Mouse (Mus musculus) megakaryocyte-erythroid progenitor cell, adult 5 weeks (primary cell): Measurements from ENCODE around the gene Zfp646. TPM values are rescaled to one million over a fixed set of nuclear protein-coding genes. Genes with fewer than 3 reads are reported as not detected.

Experiments
- polyA plus RNA-seq: library from polyadenylated mRNA; stranded (reverse); fragments of >175 nt; gene quantifications from 2 replicates; pipeline ENCODE4 v1.2.3, GENCODE M21; 2012

The Zfp646 gene
- polyA plus RNA-seq = 26.8 and 27.4 TPM in 2 replicates

DNA sequence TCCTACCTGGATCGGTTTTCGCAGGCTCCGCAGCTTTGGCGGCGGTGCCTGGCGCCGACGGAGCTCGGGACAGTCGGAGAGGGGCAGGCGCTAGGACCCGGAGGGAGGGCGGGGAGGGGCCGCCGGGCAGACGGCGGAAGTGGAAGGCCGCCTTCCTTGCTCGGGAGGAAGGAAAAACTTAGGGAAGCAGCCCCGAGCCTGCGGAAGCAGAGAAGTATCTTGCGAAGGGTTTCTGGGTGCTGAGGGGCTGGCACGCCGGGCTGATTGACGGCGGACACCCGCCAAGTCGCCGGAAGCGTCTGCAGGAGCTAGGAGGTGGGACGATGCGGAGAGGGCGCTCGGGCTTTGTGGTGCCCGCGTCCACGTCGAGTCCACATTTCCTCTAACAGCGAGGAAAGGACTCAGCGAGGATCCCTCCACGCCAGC lies at the start of gene Zfp646:
Gene Zfp646 (plus strand): TSS at position 181 of the 426 bp plus-strand sequence.

DNA sequence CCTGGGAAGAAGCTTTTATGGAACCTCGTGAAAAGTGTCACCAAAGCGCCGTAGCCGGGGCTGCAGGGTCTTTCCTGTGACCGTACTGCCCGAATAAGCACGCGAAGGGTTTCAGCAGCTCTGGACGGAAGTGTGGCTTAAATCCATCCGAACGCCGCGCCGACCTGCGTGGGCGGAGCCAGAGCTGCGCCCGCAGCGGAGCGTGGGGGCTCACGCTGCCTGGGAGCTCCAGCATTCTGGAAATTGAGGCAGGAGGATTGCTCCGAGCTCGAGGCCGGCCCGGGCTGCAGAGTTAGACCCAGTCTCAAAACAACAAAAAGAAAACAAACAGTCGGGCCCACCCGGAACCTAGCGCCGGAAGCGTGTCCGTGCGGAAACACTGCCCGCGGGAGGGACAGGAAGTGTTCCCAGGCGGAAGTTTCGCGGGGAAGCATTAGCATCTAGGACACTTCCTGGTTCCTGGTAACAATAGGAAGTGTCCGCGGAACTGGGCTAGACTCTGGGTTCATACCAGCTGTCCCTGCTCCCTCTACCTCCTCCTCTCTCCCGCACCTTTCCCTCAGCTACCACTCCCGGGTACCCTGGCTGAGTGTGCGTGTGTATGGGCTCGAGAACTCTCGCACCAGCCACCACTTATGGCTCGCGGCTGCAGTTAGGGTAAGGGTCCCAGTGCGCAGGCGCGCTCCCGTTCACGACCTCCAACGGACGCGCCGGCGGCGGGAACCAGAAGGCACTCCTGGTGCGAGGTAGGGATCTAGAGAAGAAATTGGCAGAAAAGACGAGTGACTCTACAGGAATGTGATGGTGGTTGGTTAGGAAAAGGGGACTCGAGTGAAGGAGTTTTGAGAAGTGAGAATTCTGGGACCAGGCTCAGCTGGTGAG lies 687 bp downstream of the Zfp646 start, which contains the start of gene Zfp668:
Gene Zfp668 (minus strand): TSS at position 362 of the 882 bp plus-strand sequence.

DNA sequence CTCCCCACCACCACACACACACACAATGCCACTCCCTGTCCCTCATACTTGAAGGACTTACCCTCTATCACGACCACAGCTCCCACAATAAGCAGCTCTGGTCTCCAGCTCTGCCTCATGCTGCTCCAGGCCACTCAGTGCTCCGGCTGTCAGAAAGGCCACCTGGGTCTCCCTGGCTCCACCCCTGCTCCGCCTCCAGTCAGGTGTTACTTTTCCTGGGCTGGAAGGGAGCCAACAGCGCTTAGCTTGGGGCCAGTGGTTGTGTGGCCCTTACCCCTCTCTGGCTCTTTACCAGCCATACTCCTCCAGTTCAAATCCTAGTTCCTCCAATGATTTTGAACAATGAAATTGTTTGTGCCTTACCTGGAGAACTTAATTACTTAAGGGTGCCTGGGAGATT lies 14.8 kb downstream of the Zfp646 start, which contains the start of gene Prss53:
Gene Prss53 (minus strand): TSS at position 173 of the 400 bp plus-strand sequence.

DNA sequence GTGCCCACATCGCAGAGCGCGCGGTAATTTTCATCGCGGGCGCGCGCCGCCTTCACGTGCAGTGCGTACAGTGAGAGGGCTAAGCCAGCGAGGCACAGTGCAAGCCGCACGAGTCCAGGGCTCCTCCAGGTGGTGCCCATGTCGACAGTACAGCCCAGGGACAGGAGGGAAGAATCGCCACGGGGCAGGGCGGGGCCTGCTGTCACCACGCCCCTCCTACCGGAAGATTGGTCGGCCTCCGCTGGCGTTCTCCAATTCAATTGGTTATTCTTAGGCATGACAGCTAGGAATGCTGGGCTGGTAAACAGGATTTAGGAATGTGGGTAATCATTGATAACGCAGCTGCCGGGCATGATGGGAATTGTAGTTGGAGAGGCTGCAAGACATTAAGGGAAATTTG lies 19.4 kb downstream of the Zfp646 start, which contains the start of the genes Gm21974 and Vkorc1:
Gene Gm21974 (minus strand): TSS at position 13 of the 400 bp plus-strand sequence.
Gene Vkorc1 (minus strand): TSS at position 176 of the 400 bp plus-strand sequence.

DNA sequence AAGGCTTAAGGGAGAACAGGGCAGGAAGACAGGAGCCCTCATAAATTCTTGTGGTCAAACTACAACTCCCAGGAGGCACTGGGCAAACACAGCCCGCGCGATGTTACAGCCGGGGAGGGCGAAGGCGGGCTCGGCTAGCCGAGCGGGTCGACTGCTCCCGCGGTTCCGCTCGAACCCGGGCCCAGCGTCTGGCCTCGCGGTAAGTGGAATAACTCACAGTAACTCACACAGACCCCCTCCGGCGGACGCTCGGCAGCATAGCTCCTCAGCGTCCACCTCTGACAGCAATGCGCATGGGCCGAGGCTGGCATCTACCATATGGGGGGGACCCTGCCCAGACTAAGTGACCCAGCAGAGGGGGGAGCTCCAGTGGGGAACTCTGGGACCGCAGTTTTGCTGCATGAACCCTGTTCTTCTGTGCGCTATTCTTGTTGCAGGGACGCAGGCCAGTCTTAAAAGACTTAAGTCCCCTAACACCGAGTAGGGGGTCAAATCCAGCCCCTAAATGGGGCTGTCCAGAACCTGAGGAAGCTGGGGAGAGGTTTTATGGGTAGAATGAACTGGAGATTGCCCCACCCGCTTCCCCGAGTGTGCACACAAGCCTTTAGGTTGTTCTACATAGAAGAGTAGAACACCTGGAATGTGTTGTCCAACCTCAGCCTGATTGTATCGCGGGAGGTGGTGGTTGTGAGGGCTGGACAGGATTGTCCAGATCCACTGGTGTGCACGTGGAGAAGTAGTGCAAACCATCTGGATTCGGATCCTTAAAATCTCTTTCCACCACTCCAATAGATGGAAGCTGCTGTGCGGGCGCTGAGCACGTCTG lies 28.2 kb downstream of the Zfp646 start, which contains the start of gene Bckdk:
Gene Bckdk (plus strand): TSS at position 112 of the 826 bp plus-strand sequence.

DNA sequence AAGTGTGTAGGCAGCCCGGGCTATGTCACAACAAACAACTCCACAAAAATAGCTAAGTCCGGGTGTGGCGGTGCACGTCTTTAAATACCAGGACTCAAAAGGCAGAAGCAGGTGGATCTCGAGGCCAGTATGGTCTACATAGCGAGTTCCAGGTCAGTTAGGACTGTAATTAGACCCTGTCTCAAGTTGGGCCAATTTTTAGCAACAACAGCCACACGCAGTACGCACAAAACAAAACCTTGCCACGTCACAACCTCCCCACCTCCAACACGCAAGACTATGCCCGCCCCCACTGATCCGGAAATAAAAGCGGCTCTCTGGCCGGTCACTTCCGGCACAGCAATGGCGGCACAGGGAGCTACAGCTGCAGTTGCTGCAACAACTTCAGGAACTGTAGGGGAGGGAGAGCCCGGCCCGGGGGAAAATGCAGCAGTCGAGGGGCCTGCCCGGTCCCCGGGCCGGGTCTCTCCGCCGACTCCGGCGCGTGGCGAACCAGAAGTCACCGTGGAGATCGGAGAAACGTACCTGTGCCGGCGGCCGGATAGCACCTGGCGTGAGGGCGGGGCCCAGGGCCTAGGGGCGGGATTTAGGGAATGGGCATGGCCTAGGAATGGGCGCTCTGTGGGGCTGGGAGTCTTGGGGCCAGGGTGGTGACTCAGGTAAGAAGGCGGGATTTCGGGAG lies 36.3 kb downstream of the Zfp646 start, which contains the start of gene Kat8:
Gene Kat8 (plus strand): TSS at position 327 of the 682 bp plus-strand sequence.

DNA sequence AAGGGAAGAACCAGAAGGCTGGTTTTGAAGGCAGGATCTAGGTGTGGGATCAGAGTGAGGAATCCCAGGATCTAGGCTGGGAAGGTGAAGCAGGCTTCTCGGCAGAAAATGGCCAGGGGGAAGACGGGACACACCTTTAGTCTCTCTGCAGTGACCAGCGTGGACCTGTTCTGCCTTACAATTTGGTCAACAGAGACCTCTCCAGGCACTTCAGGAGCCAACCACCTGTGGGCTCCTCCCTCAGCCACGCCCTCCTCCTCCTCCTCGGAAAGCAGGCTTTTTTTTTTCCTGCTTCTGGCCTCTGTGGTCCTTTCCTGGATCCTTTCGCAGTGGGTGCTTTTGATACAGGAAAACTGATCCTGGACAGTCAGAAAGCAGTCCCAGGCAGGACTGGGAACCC lies 53.9 kb downstream of the Zfp646 start, which contains the start of gene Prss8:
Gene Prss8 (minus strand): TSS at position 182 of the 400 bp plus-strand sequence.

Other genes starting within 250 kb of the Zfp646 start
- 698 and 704 TPM in 2 replicates for gene Bcl7c, start 167.3 kb upstream of the Zfp646 start, polyA plus RNA-seq
- gene Ctf1, start 163.5 kb upstream of the Zfp646 start, polyA plus RNA-seq = 2.2 and 3.6 TPM in 2 replicates
- gene Ctf2, start 144.1 kb upstream of the Zfp646 start, polyA plus RNA-seq = not detected in 2 replicates
- 85.5 and 100 TPM in 2 replicates for gene Fbxl19, start 131.7 kb upstream of the Zfp646 start, polyA plus RNA-seq
- 31.0 and 41.1 TPM in 2 replicates for gene Orai3, start 106.4 kb upstream of the Zfp646 start, polyA plus RNA-seq
- 84.7 and 110 TPM in 2 replicates for gene Setd1a, start 99.6 kb upstream of the Zfp646 start, polyA plus RNA-seq
- gene Gm49388, start 90.6 kb upstream of the Zfp646 start, polyA plus RNA-seq = 9.3 and 20.1 TPM in 2 replicates
- 21.4 and 28.9 TPM in 2 replicates for gene Hsd3b7, start 75.6 kb upstream of the Zfp646 start, polyA plus RNA-seq
- gene Stx4a, start 51.9 kb upstream of the Zfp646 start, polyA plus RNA-seq = 83.0 and 121 TPM in 2 replicates
- 0.48 and 0.63 TPM in 2 replicates for gene Stx1b, start 51.7 kb upstream of the Zfp646 start, polyA plus RNA-seq
- 31.0 and 36.1 TPM in 2 replicates for gene Zfp668, start 607 bp downstream of the Zfp646 start, polyA plus RNA-seq
- gene Prss53, start 14.7 kb downstream of the Zfp646 start, polyA plus RNA-seq = 1.1 and 1.2 TPM in 2 replicates
- not detected in 2 replicates for gene Gm21974, start 19.2 kb downstream of the Zfp646 start, polyA plus RNA-seq
- gene Vkorc1, start 19.4 kb downstream of the Zfp646 start, polyA plus RNA-seq = 27.6 and 36.5 TPM in 2 replicates
- gene Bckdk, start 27.9 kb downstream of the Zfp646 start, polyA plus RNA-seq = 187 and 224 TPM in 2 replicates
- 5.7 and 7.0 TPM in 2 replicates for gene Kat8, start 36.3 kb downstream of the Zfp646 start, polyA plus RNA-seq
- 0.06 TPM in 1 of 2 replicates, not detected in the other for gene Prss8, start 53.9 kb downstream of the Zfp646 start, polyA plus RNA-seq
- 6.6 and 6.7 TPM in 2 replicates for gene Prss36, start 70.5 kb downstream of the Zfp646 start, polyA plus RNA-seq
- 438 and 762 TPM in 2 replicates for gene Fus, start 91.2 kb downstream of the Zfp646 start, polyA plus RNA-seq
- gene Pycard, start 117.6 kb downstream of the Zfp646 start, polyA plus RNA-seq = 17.0 and 20.0 TPM in 2 replicates
- 0.13 and 1.0 TPM in 2 replicates for gene Trim72, start 127.7 kb downstream of the Zfp646 start, polyA plus RNA-seq
- 11.0 and 16.3 TPM in 2 replicates for gene Itgam, start 186.4 kb downstream of the Zfp646 start, polyA plus RNA-seq
- gene Gm49368, start 186.5 kb downstream of the Zfp646 start, polyA plus RNA-seq = 0.93 TPM in 1 of 2 replicates, not detected in the other